In the genomic region with DNA sequence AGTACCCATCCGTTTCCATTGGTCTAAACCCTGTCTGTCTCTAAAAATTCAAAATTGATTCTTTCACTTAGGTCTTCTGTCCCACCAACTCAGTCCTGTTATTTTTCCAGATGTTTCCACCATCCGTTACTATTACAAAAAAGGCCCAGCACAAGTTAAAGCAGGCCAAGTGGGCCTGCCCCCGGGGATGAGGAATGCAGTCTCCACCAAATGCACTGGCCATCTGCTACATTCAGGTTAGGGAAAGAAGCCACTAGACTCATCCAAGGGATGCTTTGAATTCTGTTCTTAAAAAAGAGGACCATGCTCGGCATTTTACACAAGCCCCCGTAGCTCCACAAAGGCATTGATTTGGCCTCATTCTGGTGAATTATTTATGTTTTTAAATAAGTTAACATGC, we compare ENCODE assay signal across 16 mouse cellular contexts.
DNase-seq lines count a peak whose midpoint lies in the region; ATAC-seq and TF ChIP-seq lines count a peak whose summit lies in the region.
"Had no signal": no experiment of that assay in that cellular context is flagged by ENCODE, and none has a peak within 500 bp of the region (broad histone marks: within the 10 kb centered on the region; RNA-seq: fewer than 3 reads in every experiment).

No protein-coding gene starts in this region.

- no peak for TF ChIP-seq CTCF in midbrain, postnatal 0 days (IDR thresholded peaks at IDR 0.05)

- no peak overlapping the region for H3K9ac ChIP-seq in heart, embryonic 13.5 days
- no peak overlapping the region for H3K9ac ChIP-seq in heart, embryonic 11.5 days (ENCODE audit: low read depth, low read length)
- H3K9ac ChIP-seq in midbrain, postnatal 0 days (replicated peaks; ENCODE audit: low read length, poor library complexity, severe bottlenecking): no peak overlapping the region
- H3K9ac ChIP-seq: lung, embryonic 15.5 days had no signal

- no peaks in the 10 kb centered on the region for H3K27me3 ChIP-seq in heart, embryonic 13.5 days (replicated peaks)
- H3K27me3 ChIP-seq in heart, embryonic 11.5 days (ENCODE audit: control insufficient read depth, insufficient read depth, low read length): no peaks in the 10 kb centered on the region
- H3K27me3 ChIP-seq in midbrain, embryonic 10.5 days (ENCODE audit: low read depth, poor library complexity, severe bottlenecking): no peaks in the 10 kb centered on the region; the same call in 1 of the 2 replicates
- no peaks in the 10 kb centered on the region for H3K27me3 ChIP-seq in midbrain, postnatal 0 days (ENCODE audit: insufficient read depth, low read length)
- H3K27me3 ChIP-seq: lung, embryonic 15.5 days; megakaryocyte, embryonic 14.5 days; Patski had no signal

- no peak overlapping the region for H3K4me3 ChIP-seq in heart, embryonic 13.5 days
- H3K4me3 ChIP-seq in heart, embryonic 11.5 days (ENCODE audit: low read depth, low read length): no peak overlapping the region
- no peak overlapping the region for H3K4me3 ChIP-seq in midbrain, embryonic 10.5 days
- H3K4me3 ChIP-seq in midbrain, postnatal 0 days (ENCODE audit: low read depth, low read length): no peak overlapping the region
- H3K4me3 ChIP-seq: forebrain, embryonic 10.5 days; lung, embryonic 15.5 days; megakaryocyte, embryonic 14.5 days had no signal

- peak overlapping the region; percentile 72; the same call in 1 of the 2 replicates for H3K27ac ChIP-seq in heart, embryonic 13.5 days (replicated peaks)
- no peak overlapping the region for H3K27ac ChIP-seq in heart, embryonic 11.5 days (ENCODE audit: low read depth, low read length)
- H3K27ac ChIP-seq in midbrain, embryonic 10.5 days (replicated peaks): peak overlapping the region; percentile 18; the same call in 1 of the 2 replicates
- no peak overlapping the region for H3K27ac ChIP-seq in midbrain, postnatal 0 days (ENCODE audit: low read depth, low read length)
- H3K27ac ChIP-seq: lung, embryonic 15.5 days had no signal

- no peaks in the 10 kb centered on the region for H3K9me3 ChIP-seq in heart, embryonic 13.5 days
- no peaks in the 10 kb centered on the region for H3K9me3 ChIP-seq in heart, embryonic 11.5 days (replicated peaks; ENCODE audit: control insufficient read depth, low read length)
- no peaks in the 10 kb centered on the region for H3K9me3 ChIP-seq in midbrain, embryonic 10.5 days (replicated peaks)
- H3K9me3 ChIP-seq in midbrain, postnatal 0 days (ENCODE audit: low read length): no peaks in the 10 kb centered on the region
- H3K9me3 ChIP-seq: forebrain, embryonic 10.5 days; lung, embryonic 15.5 days; megakaryocyte, embryonic 14.5 days had no signal

- 51% methylated on average over 5 of the region's 5 CpGs for WGBS in heart, embryonic 13.5 days
- WGBS in heart, embryonic 11.5 days (ENCODE audit: insufficient replicate concordance): 54% methylated on average over 5 of the region's 5 CpGs
- 84% methylated on average over 5 of the region's 5 CpGs for WGBS in midbrain, embryonic 10.5 days
- WGBS in midbrain, postnatal 0 days: 75% methylated on average over 5 of the region's 5 CpGs

- DNase-seq in midbrain, embryonic 10.5 days (ENCODE audit: low spot score): no peak
- DNase-seq in midbrain, postnatal 0 days (ENCODE audit: low spot score): no peak
- peak; percentile 69 to 76 for DNase-seq in cerebellum, postnatal 10 days
- no peak for DNase-seq in embryo, embryonic 10.5 days (ENCODE audit: low spot score)
- no peak for DNase-seq in lung, adult 18-20 months
- DNase-seq: kidney, postnatal 10 days; liver; right cerebral cortex, postnatal 4 days; thymus, postnatal 14 days had no signal

- peaks cover 68% of the 10 kb centered on the region for H3K4me1 ChIP-seq in heart, embryonic 13.5 days
- peaks cover 45% of the 10 kb centered on the region for H3K4me1 ChIP-seq in heart, embryonic 11.5 days (ENCODE audit: control insufficient read depth, insufficient read depth, low read length)
- peaks cover 79% of the 10 kb centered on the region for H3K4me1 ChIP-seq in midbrain, embryonic 10.5 days
- H3K4me1 ChIP-seq in midbrain, postnatal 0 days (ENCODE audit: insufficient read depth, low read length): peaks cover 3% of the 10 kb centered on the region; the same call in 1 of the 2 replicates
- H3K4me1 ChIP-seq: megakaryocyte, embryonic 14.5 days had no signal

- H3K4me2 ChIP-seq in heart, embryonic 13.5 days: no peak overlapping the region
- H3K4me2 ChIP-seq in heart, embryonic 11.5 days: no peak overlapping the region
- no peak overlapping the region for H3K4me2 ChIP-seq in midbrain, postnatal 0 days (ENCODE audit: low read depth, low read length, poor library complexity, severe bottlenecking)
- H3K4me2 ChIP-seq: lung, embryonic 15.5 days had no signal

- ATAC-seq in heart, embryonic 13.5 days (ENCODE audit: extremely low read depth, insufficient number of reproducible peaks, low FRiP score, low TSS enrichment): no peak
- ATAC-seq in heart, embryonic 11.5 days (replicated peaks; ENCODE audit: insufficient number of reproducible peaks, low FRiP score, low TSS enrichment): no peak
- no peak for ATAC-seq in midbrain, postnatal 0 days (ENCODE audit: low FRiP score)
- ATAC-seq: inflammation-experienced regulatory T-cells, adult 6 months; Patski had no signal

- no peaks in the 10 kb centered on the region for H3K36me3 ChIP-seq in heart, embryonic 13.5 days
- no peaks in the 10 kb centered on the region for H3K36me3 ChIP-seq in heart, embryonic 11.5 days (ENCODE audit: control insufficient read depth, insufficient read depth, low read length)
- H3K36me3 ChIP-seq in midbrain, embryonic 10.5 days: no peaks in the 10 kb centered on the region
- no peaks in the 10 kb centered on the region for H3K36me3 ChIP-seq in midbrain, postnatal 0 days (ENCODE audit: insufficient read depth, low read length)
- H3K36me3 ChIP-seq: forebrain, embryonic 10.5 days; lung, embryonic 15.5 days had no signal

Comparison
In these comparisons a context has a peak if more than half of its experiments do, and no peak if none do; other contexts are left out.
1. H3K27ac ChIP-seq: peak in heart, embryonic 13.5 days (single experiment) and midbrain, embryonic 10.5 days (single experiment); none in heart, embryonic 11.5 days (single experiment) and midbrain, postnatal 0 days (single experiment).
2. DNase-seq: peak in cerebellum, postnatal 10 days (2 of 2); none in midbrain, embryonic 10.5 days (single experiment), midbrain, postnatal 0 days (single experiment), embryo, embryonic 10.5 days (single experiment) and lung, adult 18-20 months (0 of 2).